Mouse (Mus musculus) liver, embryonic 14.5 days (tissue): ENCODE results near the gene Uba52.

ENCODE experiments used
- CTCF ChIP-seq: IDR thresholded peaks from 2 replicates; pipeline ENCODE4 v1.5.1; 2016; ENCODE audit warnings: antibody characterized with exemption, low read depth, control low read depth
- EP300 ChIP-seq: IDR thresholded peaks from 2 replicates; pipeline ENCODE4 v1.6.1; 2016; ENCODE audit warnings: antibody characterized with exemption, low read depth

GRCm38 (mm10) chr8:70488931-70489470 is 21.6 kb downstream of the Uba52 start:
- no peak for TF ChIP-seq CTCF
- no peak for TF ChIP-seq EP300
